Comparison of ENCODE assay signal across 10 mouse cellular contexts in the genomic region with DNA sequence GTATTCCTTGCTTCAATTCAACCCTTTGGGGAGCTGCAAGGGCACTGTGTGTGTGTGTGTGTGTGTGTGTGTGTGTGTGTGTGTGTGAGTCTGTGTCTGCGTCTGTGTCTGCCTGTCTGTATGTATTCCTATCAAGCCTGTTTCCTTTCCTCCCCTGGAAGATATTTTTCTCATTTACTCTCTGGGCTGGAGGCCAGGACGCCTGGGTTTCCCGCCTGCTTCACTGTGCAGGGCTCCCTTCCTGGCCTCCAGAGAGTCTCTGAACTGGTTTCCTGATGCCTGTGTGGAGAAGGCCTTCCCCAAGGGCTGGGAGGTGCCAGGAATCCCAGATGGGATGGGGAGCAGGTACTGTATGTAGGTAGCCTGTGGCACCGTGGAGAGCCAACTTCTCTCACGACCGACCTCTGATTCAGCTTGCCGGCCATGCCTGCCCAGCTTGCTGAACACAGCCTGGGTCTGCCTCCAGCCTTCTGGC. TPM values are rescaled to one million over a fixed set of nuclear protein-coding genes. Genes with fewer than 3 reads are reported as not detected.
DNase-seq lines count a peak whose midpoint lies in the region; ATAC-seq and TF ChIP-seq lines count a peak whose summit lies in the region.
"Had no signal": no experiment of that assay in that cellular context is flagged by ENCODE, and none has a peak within 500 bp of the region (broad histone marks: within the 10 kb centered on the region; RNA-seq: fewer than 3 reads in every experiment).

No protein-coding gene starts in this region.

- H3K4me2 ChIP-seq in heart, embryonic 12.5 days, result peak overlapping the region; percentile 87
- H3K4me2 ChIP-seq in limb, embryonic 14.5 days (replicated peaks; ENCODE audit: low read depth, low read length, severe bottlenecking), result peak overlapping the region; percentile 82

- peaks cover 84% of the 10 kb centered on the region for H3K4me1 ChIP-seq in heart, embryonic 10.5 days
- H3K4me1 ChIP-seq in heart, embryonic 12.5 days (replicated peaks), result peaks cover 86% of the 10 kb centered on the region
- H3K4me1 ChIP-seq in limb, embryonic 14.5 days (ENCODE audit: control insufficient read depth, insufficient read depth, low read length), result peaks cover 88% of the 10 kb centered on the region

- peak overlapping the region; percentile 92 for H3K27ac ChIP-seq in heart, embryonic 10.5 days
- peak overlapping the region; percentile 99 for H3K27ac ChIP-seq in heart, embryonic 12.5 days (ENCODE audit: poor library complexity, severe bottlenecking)
- H3K27ac ChIP-seq in limb, embryonic 14.5 days (replicated peaks; ENCODE audit: low read depth, low read length), result peak overlapping the region; percentile 83

- ATAC-seq in heart, embryonic 12.5 days (ENCODE audit: insufficient number of reproducible peaks, low FRiP score), result no peak
- ATAC-seq in limb, embryonic 14.5 days (ENCODE audit: low FRiP score, low read depth), result no peak
- ATAC-seq in monocyte, adult 5-6 weeks (replicated peaks; ENCODE audit: insufficient number of reproducible peaks, low FRiP score, low TSS enrichment, poor library complexity, severe bottlenecking), result no peak

- peak overlapping the region; percentile 77 for H3K4me3 ChIP-seq in heart, embryonic 10.5 days
- H3K4me3 ChIP-seq in heart, embryonic 12.5 days, result peak overlapping the region; percentile 74
- H3K4me3 ChIP-seq in limb, embryonic 14.5 days (replicated peaks; ENCODE audit: low read length), result peak overlapping the region; percentile 66

- no peak for DNase-seq in heart, embryonic 10.5 days (ENCODE audit: low spot score)
- no peak for DNase-seq in heart, postnatal 25 days (ENCODE audit: low spot score)
- peak; percentile 78 for DNase-seq in cerebellum, adult 11 months
- peak; percentile 64 for DNase-seq in limb, embryonic 14.5 days (ENCODE audit: low spot score)
- DNase-seq in left cerebral cortex, postnatal 36 days (ENCODE audit: low spot score in 2 of 2), result no peak
- no peak for DNase-seq in frontal cortex, postnatal 14 days (ENCODE audit: low spot score in 2 of 2)

- 45% methylated on average over 7 of the region's 7 CpGs for WGBS in heart, embryonic 10.5 days
- WGBS in heart, embryonic 12.5 days, result 30% methylated on average over 7 of the region's 7 CpGs
- 25% methylated on average over 7 of the region's 7 CpGs for WGBS in limb, embryonic 14.5 days

- no peak for TF ChIP-seq POLR2A in limb, embryonic 14.5 days (IDR thresholded peaks at IDR 0.05; ENCODE audit: borderline replicate concordance, extremely low read depth, insufficient read depth, insufficient read length)

- H3K9ac ChIP-seq in heart, embryonic 12.5 days, result peak overlapping the region; percentile 91
- 0 out of 2 replicates have a peak overlapping the region, but pooled peaks have one; percentile 21 for H3K9ac ChIP-seq in limb, embryonic 14.5 days (ENCODE audit: low read depth, low read length, severe bottlenecking)

- H3K9me3 ChIP-seq in heart, embryonic 10.5 days, result no peaks in the 10 kb centered on the region
- H3K9me3 ChIP-seq in heart, embryonic 12.5 days (replicated peaks), result no peaks in the 10 kb centered on the region
- no peaks in the 10 kb centered on the region for H3K9me3 ChIP-seq in limb, embryonic 14.5 days (ENCODE audit: control insufficient read depth, low read length)

- intact Hi-C loops in heart, postnatal 25 days (cut with DNase I), result no loop called here
- intact Hi-C loops in left cerebral cortex, postnatal 36 days (cut with DNase I), result no loop called here

- H3K27me3 ChIP-seq in heart, embryonic 10.5 days (ENCODE audit: insufficient read depth, poor library complexity, severe bottlenecking), result no peaks in the 10 kb centered on the region
- no peaks in the 10 kb centered on the region for H3K27me3 ChIP-seq in heart, embryonic 12.5 days (replicated peaks)
- H3K27me3 ChIP-seq in limb, embryonic 14.5 days (ENCODE audit: control insufficient read depth, insufficient read depth, low read length), result no peaks in the 10 kb centered on the region

- peaks cover 6% of the 10 kb centered on the region; the same call in 1 of the 2 replicates for H3K36me3 ChIP-seq in heart, embryonic 10.5 days
- H3K36me3 ChIP-seq in heart, embryonic 12.5 days, result peaks cover 2% of the 10 kb centered on the region; the same call in 1 of the 2 replicates
- H3K36me3 ChIP-seq in limb, embryonic 14.5 days (ENCODE audit: control insufficient read depth, insufficient read depth, low read length), result 0 out of 2 replicates have a peak, but pooled peaks cover under 1% of the 10 kb centered on the region

RNA-seq across cellular contexts. Expression of gene Rara, which starts 2.5 kb away (rescaled TPM):
- 30.4 and 36.9 TPM in 2 replicates for polyA plus RNA-seq in heart, embryonic 10.5 days (2016; fragmentation: Nextera tagmentation; extraction: Ambion mirVana)
- total RNA-seq in heart, postnatal 25 days (2021), result 10 to 100 TPM; 11.8 TPM
- polyA plus RNA-seq in heart, embryonic 12.5 days (2016; fragmentation: Nextera tagmentation; extraction: Ambion mirVana), result 33.8 and 35.1 TPM in 2 replicates
- polyA plus RNA-seq in limb, embryonic 14.5 days (2012; rRNA removed), result 39.8 and 57.0 TPM in 2 replicates
- 52.4 and 58.3 TPM in 2 replicates for polyA plus RNA-seq in limb, embryonic 14.5 days (2014; fragmentation: Nextera tagmentation; extraction: Ambion mirVana)
- total RNA-seq in left cerebral cortex, postnatal 36 days (2021), result 10 to 100 TPM; 10.5 to 11.6 TPM
- total RNA-seq in monocyte, adult 5-6 weeks (2017), result 61.0 to 76.9 TPM (median 62.9 TPM) in 3 replicates

RNA-seq across cellular contexts. Expression of gene Cdc6, which starts 22.6 kb away (rescaled TPM):
- 39.3 and 47.7 TPM in 2 replicates for polyA plus RNA-seq in heart, embryonic 10.5 days (2016; fragmentation: Nextera tagmentation; extraction: Ambion mirVana)
- under 1 TPM; 0.28 to 0.52 TPM for total RNA-seq in heart, postnatal 25 days (2021)
- 27.0 and 27.7 TPM in 2 replicates for polyA plus RNA-seq in heart, embryonic 12.5 days (2016; fragmentation: Nextera tagmentation; extraction: Ambion mirVana)
- 13.1 and 15.6 TPM in 2 replicates for polyA plus RNA-seq in limb, embryonic 14.5 days (2012; rRNA removed)
- polyA plus RNA-seq in limb, embryonic 14.5 days (2014; fragmentation: Nextera tagmentation; extraction: Ambion mirVana), result 25.2 and 25.8 TPM in 2 replicates
- under 1 TPM; 0.39 to 0.47 TPM for total RNA-seq in left cerebral cortex, postnatal 36 days (2021)
- 0.67 to 1.7 TPM (median 0.75 TPM) in 3 replicates for total RNA-seq in monocyte, adult 5-6 weeks (2017)

RNA-seq across cellular contexts. Expression of gene Gjd3, which starts 52.7 kb away (rescaled TPM):
- polyA plus RNA-seq in heart, embryonic 10.5 days (2016; fragmentation: Nextera tagmentation; extraction: Ambion mirVana), result 1.0 and 1.1 TPM in 2 replicates
- 1 to 10 TPM in 1 of 2 experiments, under 1 TPM in 1; 0.52 to 1.1 TPM for total RNA-seq in heart, postnatal 25 days (2021)
- polyA plus RNA-seq in heart, embryonic 12.5 days (2016; fragmentation: Nextera tagmentation; extraction: Ambion mirVana), result 3.5 and 3.9 TPM in 2 replicates
- 1.3 and 2.2 TPM in 2 replicates for polyA plus RNA-seq in limb, embryonic 14.5 days (2012; rRNA removed)
- 0.41 and 0.45 TPM in 2 replicates for polyA plus RNA-seq in limb, embryonic 14.5 days (2014; fragmentation: Nextera tagmentation; extraction: Ambion mirVana)
- total RNA-seq in left cerebral cortex, postnatal 36 days (2021), result 1 to 10 TPM; 2.0 TPM
- not detected in 3 replicates for total RNA-seq in monocyte, adult 5-6 weeks (2017)
- total RNA-seq: hematopoietic stem cell, adult 5-6 weeks; MEL had no signal

Comparison
In these comparisons a context has a peak if more than half of its experiments do, and no peak if none do; other contexts are left out.
1. DNase-seq: peak in cerebellum, adult 11 months (single experiment) and limb, embryonic 14.5 days (single experiment); none in heart, embryonic 10.5 days (single experiment), heart, postnatal 25 days (single experiment), left cerebral cortex, postnatal 36 days (0 of 2) and frontal cortex, postnatal 14 days (0 of 2).
2. Peak in every context shown above with its lines, with median percentiles within 50 percentile points of each other: H3K27ac ChIP-seq and H3K4me3 ChIP-seq.